Mouse (Mus musculus) left cerebral cortex, postnatal 25 days (tissue): ENCODE data around the gene Cacybp. TPM values are rescaled to one million over a fixed set of nuclear protein-coding genes. Genes with fewer than 3 reads are reported as not detected.

Experiments
- DNase-seq, 2 experiments: peaks; one replicate each; pipeline ENCODE4 v3.0.0; 2022; ENCODE audit warnings: low spot score in 2 of 2, mixed read lengths in 1 of 2
- intact Hi-C: fragments of 180-260 bp; cut with DNase I; formaldehyde crosslinking; loops from one replicate; pipeline ENCODE4 v1.15.1; 2025
- total RNA-seq, 2 experiments: library from RNA; stranded (reverse); gene quantifications; 2 replicates each; pipeline ENCODE4 v1.2.3; 2021

Gene Cacybp
- 10 to 100 TPM; 88.4 to 96.7 TPM for total RNA-seq

GRCm38 (mm10) chr1:160212703-160213669 lies at the start of gene Cacybp:
TSS of gene Cacybp (minus strand) at chr1:160212875.
- peak; percentile 99 to 100 for DNase-seq
- intact Hi-C loops: loop anchor here (1.0 to 5.0 kb wide), 3 partner anchors 18 to 164 kb away; partner anchors contain the start of gene Mrps14

DNA sequence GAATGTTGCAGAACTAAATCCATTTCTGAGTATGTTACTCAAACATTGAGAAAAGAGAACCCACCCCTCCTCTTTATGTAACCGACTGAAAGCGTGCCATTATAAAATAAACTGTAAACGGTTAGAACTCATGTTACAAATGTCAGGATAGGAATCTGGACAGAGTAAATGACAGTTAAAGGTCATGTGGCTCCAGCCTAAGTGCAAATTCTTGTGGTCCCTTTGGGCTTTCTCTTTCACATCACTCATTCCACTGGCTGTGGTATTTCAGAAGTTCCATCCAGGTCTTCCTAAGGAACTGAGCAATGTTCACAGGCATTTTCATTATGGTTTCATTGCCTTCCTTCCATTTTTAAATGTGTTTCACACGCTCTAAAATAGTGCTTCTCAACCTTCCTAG lies 49.7 kb upstream of the Cacybp start:
- intact Hi-C loops: no loop called here
- DNase-seq: no peak

DNA sequence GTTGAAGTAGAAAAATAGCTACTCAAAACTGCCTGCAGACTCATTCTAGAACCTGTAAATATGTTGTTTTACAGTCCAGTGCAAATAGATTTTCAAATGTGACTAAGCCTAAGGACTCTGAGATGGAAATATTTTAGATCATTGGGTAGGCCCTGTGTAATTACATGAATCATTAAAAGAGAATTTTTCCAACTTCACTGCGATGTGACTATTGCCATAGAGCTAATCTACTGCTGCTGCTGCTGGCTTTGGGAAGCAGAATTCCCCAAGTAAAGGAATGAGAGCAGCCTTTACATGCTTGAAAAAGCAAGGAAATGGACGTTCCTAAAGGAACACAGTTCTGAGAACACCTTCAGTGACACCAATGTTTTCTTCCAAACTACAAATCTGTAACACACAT lies 49.2 kb upstream of the Cacybp start:
- intact Hi-C loops: no loop called here
- DNase-seq: no peak

DNA sequence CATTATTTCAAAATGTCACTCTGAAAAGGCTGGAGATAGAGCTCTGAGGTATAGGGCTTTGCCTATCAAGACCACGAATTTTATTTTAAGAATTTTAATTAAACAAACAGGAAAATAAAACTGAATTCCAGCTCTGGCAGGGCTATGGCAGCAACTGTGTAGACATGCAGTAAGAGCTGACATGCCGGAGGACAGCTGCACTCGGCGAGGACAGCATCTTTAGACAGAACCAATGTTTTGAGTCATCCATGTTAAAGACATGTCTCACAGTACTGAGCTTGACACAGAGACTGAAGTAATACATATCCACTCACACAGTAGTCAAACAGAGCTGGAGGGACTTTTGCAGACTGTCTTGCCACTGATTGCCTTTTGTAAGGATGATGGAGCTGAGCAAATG lies 47.9 kb upstream of the Cacybp start:
- DNase-seq: no peak
- intact Hi-C loops: no loop called here

DNA sequence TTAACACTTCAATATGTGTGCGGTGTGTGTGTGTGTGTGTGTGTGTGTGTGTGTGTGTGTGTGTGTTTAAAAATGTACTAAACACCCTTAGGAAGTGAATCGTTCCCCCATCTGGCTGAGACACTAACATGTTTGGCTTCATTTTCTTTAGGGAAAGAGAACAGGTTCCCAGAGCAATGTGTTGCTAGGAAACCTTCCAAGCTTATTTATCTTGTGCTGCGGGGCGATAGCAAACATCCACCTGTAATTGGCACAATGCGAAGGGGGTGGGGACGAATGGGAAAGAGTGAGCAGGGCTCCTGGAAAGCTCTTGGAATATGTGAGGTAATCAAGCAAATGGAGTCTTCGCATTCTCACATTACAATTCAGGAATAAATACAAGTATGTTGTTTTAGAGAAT lies 47.2 kb upstream of the Cacybp start:
- no peak for DNase-seq
- intact Hi-C loops: no loop called here

DNA sequence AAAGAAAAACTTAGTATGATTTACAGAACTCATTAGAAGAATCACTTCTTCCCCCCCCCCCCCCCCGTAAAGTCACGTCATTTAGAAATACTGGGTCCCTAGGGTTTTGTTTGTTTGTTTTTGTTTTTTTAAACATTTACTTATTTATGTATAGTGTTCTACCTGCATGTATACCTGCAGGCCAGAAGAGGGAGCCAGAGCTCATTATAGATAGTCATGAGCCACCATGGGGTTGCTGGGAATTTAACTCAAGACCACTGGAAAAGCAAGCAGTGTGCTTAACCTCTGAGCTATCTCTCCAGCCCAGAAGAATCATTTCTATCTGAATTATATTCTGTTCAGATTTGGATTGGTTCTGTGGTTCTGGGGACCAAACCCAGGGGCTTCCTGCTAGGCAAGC lies 40.4 kb upstream of the Cacybp start:
- no peak for DNase-seq
- intact Hi-C loops: no loop called here

DNA sequence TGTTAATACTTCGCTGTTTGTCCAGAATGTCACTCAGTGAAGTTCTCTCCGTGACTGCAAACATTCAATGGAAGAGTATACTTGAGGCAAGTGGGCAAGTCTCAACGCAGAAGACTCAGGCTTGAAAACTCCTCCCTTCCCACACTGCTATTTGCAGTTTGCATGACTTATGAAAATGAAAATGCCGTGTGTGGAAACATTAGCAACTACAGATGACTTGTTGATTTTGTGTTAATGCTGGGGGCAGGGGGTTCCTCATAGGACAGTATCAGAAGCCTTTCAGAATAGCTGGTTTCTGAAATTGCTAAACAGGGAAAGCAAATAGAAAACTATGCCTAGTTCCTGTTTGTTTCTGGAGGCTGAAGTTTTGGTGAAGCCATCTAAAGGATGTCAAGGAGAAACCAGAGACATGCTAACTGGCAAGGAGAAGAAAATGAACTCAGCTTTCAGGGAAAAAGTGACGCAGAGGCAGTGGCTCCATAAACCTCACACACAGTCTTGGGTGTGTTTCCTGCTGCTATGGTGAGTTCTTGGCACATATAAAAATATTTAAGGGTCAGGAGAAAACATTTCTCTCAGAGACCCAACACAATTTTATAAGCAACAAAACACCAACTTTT lies 38.8 kb upstream of the Cacybp start:
- no peak for DNase-seq
- intact Hi-C loops: no loop called here

GRCm38 (mm10) chr1:160250782-160251181 lies 38.1 kb upstream of the Cacybp start:
- peak in 1 of 2 experiments; percentile 26 for DNase-seq
- intact Hi-C loops: no loop called here

- intact Hi-C loops: no loop called here
- DNase-seq: no peak
Measured at GRCm38 (mm10) chr1:160249786-160250185, 37.1 kb upstream of the Cacybp start.

DNA sequence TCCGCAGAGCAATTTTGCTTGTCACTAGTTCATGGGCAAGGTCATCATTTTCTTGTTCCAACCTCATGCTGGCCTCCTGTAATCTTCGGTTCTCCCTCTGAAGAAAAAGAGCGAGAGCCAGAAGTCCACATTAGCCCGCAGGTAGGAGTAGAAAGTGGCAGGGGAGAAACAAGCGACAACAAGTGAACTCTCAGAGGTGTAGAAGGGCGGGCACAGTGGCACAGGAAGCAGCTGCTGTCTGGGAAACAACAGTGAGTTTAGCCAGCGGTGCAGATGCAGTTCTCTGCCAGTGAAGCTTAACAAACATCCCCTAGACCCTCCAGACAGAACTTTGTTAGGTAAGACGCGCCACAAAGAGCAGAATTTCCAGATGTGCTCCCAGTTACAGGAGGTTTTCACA lies 34.8 kb upstream of the Cacybp start:
- DNase-seq: no peak
- intact Hi-C loops: no loop called here

DNA sequence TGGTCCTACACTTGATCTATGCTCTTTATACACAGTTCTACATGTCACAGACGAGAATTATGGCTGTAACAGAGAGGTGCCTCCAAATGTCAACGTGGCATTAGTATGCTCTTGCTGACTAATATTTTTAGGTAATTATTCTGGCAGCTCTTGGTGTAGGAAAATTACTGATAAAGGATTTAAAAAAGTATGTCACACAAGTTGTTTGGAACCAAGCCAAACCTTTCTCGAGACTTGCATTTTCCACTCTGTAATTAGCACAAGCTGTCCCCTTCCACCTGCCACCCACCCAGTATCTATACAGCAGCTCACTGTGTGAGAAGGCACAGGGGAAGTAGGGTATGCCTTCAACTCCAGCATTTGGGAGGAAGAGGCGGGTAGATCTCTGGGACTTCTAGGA lies 34.2 kb upstream of the Cacybp start:
- intact Hi-C loops: no loop called here
- peak; percentile 27 to 42 for DNase-seq

DNA sequence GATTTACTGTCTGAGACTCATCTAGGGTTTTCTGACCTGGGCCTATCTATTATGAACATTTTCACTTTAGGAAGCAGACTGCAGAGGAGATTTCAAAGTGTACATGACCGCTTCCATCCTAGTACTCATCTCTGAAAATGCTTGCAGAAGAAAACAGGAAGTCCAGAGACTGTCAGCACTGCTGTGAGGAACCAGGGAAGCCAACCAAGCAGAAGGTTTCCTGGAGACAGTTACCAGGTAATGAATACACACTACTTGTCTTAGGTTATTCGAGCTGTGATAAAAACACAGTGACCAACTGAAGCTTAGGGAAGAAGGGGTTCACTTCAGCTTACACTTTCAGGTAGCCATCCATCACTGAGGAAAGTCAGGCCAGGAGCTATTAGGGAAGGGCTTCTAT lies 33.3 kb upstream of the Cacybp start:
- no peak for DNase-seq
- intact Hi-C loops: no loop called here

- intact Hi-C loops: no loop called here
- DNase-seq: no peak
Measured at GRCm38 (mm10) chr1:160244689-160245088, 32.0 kb upstream of the Cacybp start.

- intact Hi-C loops: no loop called here
- no peak for DNase-seq
Measured at GRCm38 (mm10) chr1:160240091-160240490, 27.4 kb upstream of the Cacybp start.

DNA sequence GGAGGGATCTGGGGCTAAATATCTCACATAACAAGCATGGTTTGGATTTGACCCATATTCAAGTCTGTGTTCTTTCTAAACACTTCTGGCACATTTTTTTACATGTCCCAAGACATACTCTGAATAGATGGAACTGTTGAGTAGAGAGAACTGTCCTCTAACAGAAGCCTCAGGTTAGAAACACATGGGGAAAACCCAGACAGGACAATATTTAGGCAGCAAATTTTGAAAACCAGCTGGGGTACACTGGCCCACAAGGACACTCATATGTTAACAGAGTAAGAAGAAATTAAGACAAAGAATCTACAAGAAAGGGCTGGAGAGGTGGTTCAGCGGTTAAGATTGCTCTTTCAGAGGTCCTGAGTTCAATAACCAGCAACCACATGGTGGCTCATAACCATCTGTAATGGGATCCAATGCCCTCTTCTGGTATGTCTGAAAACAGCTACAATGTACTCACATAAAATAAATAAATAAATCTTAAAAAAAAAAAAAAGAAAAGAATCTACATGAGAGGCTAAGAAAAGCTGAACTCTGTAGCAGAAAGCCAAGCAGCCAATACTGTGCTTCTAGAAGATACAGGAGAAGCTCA lies 26.3 kb upstream of the Cacybp start:
- no peak for DNase-seq
- intact Hi-C loops: loop anchor here (10.0 kb wide), 1 partner anchor 476 kb away; no protein-coding TSS in a partner anchor

DNA sequence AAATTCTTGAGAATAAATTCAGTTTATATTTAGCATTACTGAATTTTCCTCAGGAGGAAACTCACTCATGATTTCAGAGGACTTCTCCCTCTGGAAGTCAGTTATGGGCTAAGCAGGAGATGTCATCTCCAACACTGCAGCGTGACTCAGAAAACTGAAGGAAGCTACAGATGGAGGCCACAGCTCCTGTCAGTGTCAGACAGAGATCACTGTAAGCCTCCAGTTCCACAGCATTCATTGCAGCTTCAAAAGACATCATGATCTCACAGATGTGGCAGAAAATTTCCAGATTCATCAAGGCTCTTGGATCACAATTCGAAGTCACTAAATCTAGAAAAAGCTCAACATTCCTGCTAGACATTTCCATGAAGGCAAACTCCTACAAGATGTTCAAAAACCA lies 25.3 kb upstream of the Cacybp start:
- DNase-seq: peak in 1 of 2 experiments; percentile 51
- intact Hi-C loops: loop anchor here (10.0 kb wide), 1 partner anchor 477 kb away; no protein-coding TSS in a partner anchor

DNA sequence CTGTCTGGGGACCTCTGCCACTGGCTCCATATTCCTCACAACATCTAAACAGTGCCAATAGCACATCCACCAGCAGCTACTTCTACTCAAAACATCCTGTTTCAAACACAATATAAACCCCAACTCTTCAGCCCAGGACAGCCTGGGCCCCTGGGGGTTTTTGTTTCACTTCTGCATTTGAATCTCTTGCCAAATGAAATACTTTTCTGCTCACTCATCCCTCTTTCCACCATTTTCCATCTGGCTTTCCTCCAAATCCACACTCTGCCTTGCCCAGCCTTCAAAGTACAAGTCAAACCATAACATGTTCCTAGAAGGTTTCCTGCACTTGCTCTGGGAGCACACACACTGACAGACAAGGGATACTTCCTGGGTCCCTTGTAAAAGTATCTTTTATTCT lies 21.2 kb upstream of the Cacybp start:
- DNase-seq: no peak
- intact Hi-C loops: loop anchor here (10.0 kb wide), 1 partner anchor 481 kb away; no protein-coding TSS in a partner anchor

- DNase-seq: no peak
- intact Hi-C loops: loop anchor here (10.0 kb wide), 1 partner anchor 483 kb away; no protein-coding TSS in a partner anchor
Measured at GRCm38 (mm10) chr1:160232113-160232512, 19.4 kb upstream of the Cacybp start.

- peak; percentile 37 to 72 for DNase-seq
- intact Hi-C loops: loop anchor here (1.0 to 10.0 kb wide), 2 partner anchors 146 to 484 kb away; no protein-coding TSS in a partner anchor
Measured at GRCm38 (mm10) chr1:160231013-160231412, 18.3 kb upstream of the Cacybp start.

- intact Hi-C loops: no loop called here
- DNase-seq: no peak
Measured at GRCm38 (mm10) chr1:160227850-160228249, 15.2 kb upstream of the Cacybp start.
